In the genomic region with DNA sequence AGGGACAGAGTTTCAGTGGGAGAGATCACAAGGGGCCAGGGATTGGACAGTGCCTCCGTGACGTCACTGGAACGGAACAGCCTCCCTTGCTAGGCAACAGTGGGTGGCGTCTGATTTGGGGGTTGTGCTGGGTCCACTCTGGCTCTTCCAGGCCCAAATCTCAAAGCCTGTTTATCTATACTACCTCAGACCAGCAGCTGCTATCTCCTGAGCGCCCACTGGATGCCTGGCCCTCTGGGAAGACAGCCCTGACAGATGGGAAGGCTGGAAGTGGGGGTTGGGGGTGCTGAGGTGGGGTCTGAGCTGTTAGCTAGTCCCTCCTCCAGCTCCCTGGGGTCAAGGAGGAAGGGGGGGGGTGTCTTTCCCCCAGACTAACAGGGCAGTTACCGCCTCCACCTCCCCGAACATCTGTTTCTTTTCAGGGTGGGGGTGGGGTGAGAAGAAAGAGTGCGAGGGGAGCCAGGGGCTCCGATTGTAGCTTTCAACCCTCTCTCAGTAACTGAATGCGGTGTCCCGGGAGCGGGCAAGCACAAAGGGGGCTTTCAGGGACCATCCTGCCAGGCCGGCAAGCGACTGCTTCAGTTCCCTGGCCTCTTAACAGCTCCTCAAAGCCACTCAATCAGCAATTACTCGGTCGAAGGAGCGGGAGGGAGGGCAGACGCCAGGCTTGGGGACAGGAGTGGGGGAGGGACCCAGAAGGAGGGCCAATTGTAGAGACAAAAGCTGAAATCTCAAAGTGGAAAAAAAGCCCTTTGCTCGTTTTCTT, we compare ENCODE assay signal across 8 mouse cellular contexts. TPM values are rescaled to one million over a fixed set of nuclear protein-coding genes. Genes with fewer than 3 reads are reported as not detected.
DNase-seq lines count a peak whose midpoint lies in the region; ATAC-seq and TF ChIP-seq lines count a peak whose summit lies in the region.

No protein-coding gene starts in this region.

- TF ChIP-seq CTCF in liver, embryonic 14.5 days (IDR thresholded peaks at IDR 0.05; ENCODE audit: low read depth): no peak

- H3K36me3 ChIP-seq in embryonic facial prominence, embryonic 15.5 days: no peaks in the 10 kb centered on the region
- H3K36me3 ChIP-seq in heart, embryonic 11.5 days (ENCODE audit: control insufficient read depth, insufficient read depth, low read length): no peaks in the 10 kb centered on the region
- H3K36me3 ChIP-seq in liver, embryonic 14.5 days (replicated peaks; ENCODE audit: control insufficient read depth, insufficient read depth, low read depth): no peaks in the 10 kb centered on the region
- H3K36me3 ChIP-seq in neural tube, embryonic 14.5 days (ENCODE audit: control insufficient read depth, insufficient read depth, low read length): no peaks in the 10 kb centered on the region

- peak overlapping the region; percentile 90 for H3K27ac ChIP-seq in embryonic facial prominence, embryonic 15.5 days (replicated peaks)
- peak overlapping the region; percentile 81 for H3K27ac ChIP-seq in heart, embryonic 11.5 days (ENCODE audit: low read depth, low read length)
- H3K27ac ChIP-seq in liver, embryonic 14.5 days: no peak overlapping the region
- H3K27ac ChIP-seq in neural tube, embryonic 14.5 days (ENCODE audit: low read depth, low read length): peak overlapping the region; percentile 94

- no peak for TF ChIP-seq EP300 in liver, embryonic 14.5 days (IDR thresholded peaks at IDR 0.05; ENCODE audit: low read depth)

- no peaks in the 10 kb centered on the region for H3K27me3 ChIP-seq in embryonic facial prominence, embryonic 15.5 days
- H3K27me3 ChIP-seq in heart, embryonic 11.5 days (ENCODE audit: control insufficient read depth, insufficient read depth, low read length): no peaks in the 10 kb centered on the region
- no peaks in the 10 kb centered on the region for H3K27me3 ChIP-seq in liver, embryonic 14.5 days (ENCODE audit: control insufficient read depth, insufficient read depth, low read length)
- H3K27me3 ChIP-seq in neural tube, embryonic 14.5 days (ENCODE audit: control insufficient read depth, insufficient read depth, low read length): no peaks in the 10 kb centered on the region

- H3K9me3 ChIP-seq in embryonic facial prominence, embryonic 15.5 days (replicated peaks): no peaks in the 10 kb centered on the region
- no peaks in the 10 kb centered on the region for H3K9me3 ChIP-seq in heart, embryonic 11.5 days (replicated peaks; ENCODE audit: control insufficient read depth, low read length)
- no peaks in the 10 kb centered on the region for H3K9me3 ChIP-seq in liver, embryonic 14.5 days (ENCODE audit: control insufficient read depth, low read length)
- no peaks in the 10 kb centered on the region for H3K9me3 ChIP-seq in neural tube, embryonic 14.5 days (ENCODE audit: control insufficient read depth, low read length)

- peak overlapping the region; percentile 33 for H3K4me3 ChIP-seq in embryonic facial prominence, embryonic 15.5 days (replicated peaks)
- peak overlapping the region; percentile 31 for H3K4me3 ChIP-seq in heart, embryonic 11.5 days (ENCODE audit: low read depth, low read length)
- H3K4me3 ChIP-seq in liver, embryonic 14.5 days (ENCODE audit: insufficient read depth in 1 of 2, low read depth in 2 of 2, low read length in 2 of 2): peak overlapping the region in 1 of 2 experiments; percentile 1; a peak in 1 of 4 replicates
- H3K4me3 ChIP-seq in neural tube, embryonic 14.5 days (ENCODE audit: low read depth, low read length): peak overlapping the region; percentile 20

- WGBS in embryonic facial prominence, embryonic 15.5 days: 3% methylated on average over 19 of the region's 19 CpGs
- 0% methylated on average over 19 of the region's 19 CpGs for WGBS in heart, embryonic 11.5 days (ENCODE audit: insufficient replicate concordance)
- WGBS in liver, embryonic 14.5 days (ENCODE audit: insufficient replicate concordance): 8% methylated on average over 19 of the region's 19 CpGs
- WGBS in neural tube, embryonic 14.5 days: 2% methylated on average over 19 of the region's 19 CpGs

- ATAC-seq in CD4-positive, CD25-positive, alpha-beta regulatory T cell, adult 4 months: no peak
- peak; percentile 87 for ATAC-seq in embryonic facial prominence, embryonic 15.5 days (ENCODE audit: insufficient number of reproducible peaks, low FRiP score, low TSS enrichment, low read depth)
- ATAC-seq in heart, embryonic 11.5 days (replicated peaks; ENCODE audit: insufficient number of reproducible peaks, low FRiP score, low TSS enrichment): peak; percentile 83
- ATAC-seq in liver, embryonic 14.5 days (ENCODE audit: insufficient read depth): peak; percentile 86
- ATAC-seq in neural tube, embryonic 14.5 days (ENCODE audit: low read depth): peak; percentile 90

- H3K9ac ChIP-seq in embryonic facial prominence, embryonic 15.5 days: no peak overlapping the region; the same call in 1 of the 2 replicates
- H3K9ac ChIP-seq in heart, embryonic 11.5 days (ENCODE audit: low read depth, low read length): peak overlapping the region; percentile 67
- H3K9ac ChIP-seq in liver, embryonic 14.5 days (replicated peaks): peak overlapping the region; percentile 27; the same call in 1 of the 2 replicates
- H3K9ac ChIP-seq in neural tube, embryonic 14.5 days (replicated peaks; ENCODE audit: low read depth, low read length): peak overlapping the region; percentile 41

- peak overlapping the region; percentile 57 for H3K4me2 ChIP-seq in embryonic facial prominence, embryonic 15.5 days (replicated peaks)
- H3K4me2 ChIP-seq in heart, embryonic 11.5 days: peak overlapping the region; percentile 78
- peak overlapping the region; percentile 56 for H3K4me2 ChIP-seq in liver, embryonic 14.5 days (ENCODE audit: low read depth)
- peak overlapping the region; percentile 56 for H3K4me2 ChIP-seq in neural tube, embryonic 14.5 days (ENCODE audit: low read depth, low read length)

- H3K4me1 ChIP-seq in embryonic facial prominence, embryonic 15.5 days: peaks cover 44% of the 10 kb centered on the region
- H3K4me1 ChIP-seq in heart, embryonic 11.5 days (ENCODE audit: control insufficient read depth, insufficient read depth, low read length): peaks cover 44% of the 10 kb centered on the region
- H3K4me1 ChIP-seq in liver, embryonic 14.5 days (replicated peaks; ENCODE audit: control insufficient read depth in 2 of 2, insufficient read depth in 2 of 2, low read length in 1 of 2): peaks cover 16 to 37% of the 10 kb centered on the region in 2 experiments
- H3K4me1 ChIP-seq in neural tube, embryonic 14.5 days (ENCODE audit: control insufficient read depth, insufficient read depth, low read length): peaks cover 33% of the 10 kb centered on the region

- peak; percentile 61 for DNase-seq in CD4-positive, CD25-positive, alpha-beta regulatory T cell, adult 2 months (ENCODE audit: low read depth, low spot score)
- DNase-seq in kidney, postnatal 14 days: peak; percentile 73
- peak; percentile 48 to 56 (median 50) for DNase-seq in liver, embryonic 14.5 days (ENCODE audit: low read depth in 3 of 3, low spot score in 3 of 3)
- peak; percentile 39 to 43 for DNase-seq in thymus, postnatal 36 days

RNA-seq across cellular contexts. Expression of gene Cdc42ep4, which starts 33.9 kb away (rescaled TPM):
- polyA plus RNA-seq in CD4-positive, CD25-positive, alpha-beta regulatory T cell, adult 4 months (2017; shearing (Covaris generic)): 1 to 10 TPM; 2.1 to 2.3 TPM
- polyA plus RNA-seq in embryonic facial prominence, embryonic 15.5 days (2015; fragmentation: Nextera tagmentation; extraction: Ambion mirVana): 82.2 and 86.2 TPM in 2 replicates
- 18.4 and 19.3 TPM in 2 replicates for polyA plus RNA-seq in heart, embryonic 11.5 days (2014; fragmentation: Nextera tagmentation; extraction: Ambion mirVana)
- 8.7 and 9.0 TPM in 2 replicates for polyA plus RNA-seq in liver, embryonic 14.5 days (2012; rRNA removed)
- 10.0 and 10.7 TPM in 2 replicates for polyA plus RNA-seq in liver, embryonic 14.5 days (2014; fragmentation: Nextera tagmentation; extraction: Ambion mirVana)
- 37.0 and 41.4 TPM in 2 replicates for polyA plus RNA-seq in neural tube, embryonic 14.5 days (2014; fragmentation: Nextera tagmentation; extraction: Ambion mirVana)
